Mouse (Mus musculus) neural tube, embryonic 15.5 days (tissue): ENCODE results near the gene Isl2. TPM values are rescaled to one million over a fixed set of nuclear protein-coding genes. Genes with fewer than 3 reads are reported as not detected.

Experiments
- ATAC-seq: fragments of 200-750 bp; cut with Nextera tagmentation; 2 replicates; pipeline ENCODE4 v1.8.0; 2017; ENCODE audit warnings: mild to moderate bottlenecking, moderate TSS enrichment, moderate library complexity; ENCODE audit not compliant: low FRiP score
- H3K27ac ChIP-seq: fragments of 300-500 bp; sonication (generic); replicated peaks from 2 replicates; pipeline ENCODE4 v1.5.1; 2015; ENCODE audit warnings: mild to moderate bottlenecking, inconsistent platforms
- H3K27me3 ChIP-seq: fragments of 300-500 bp; sonication (generic); replicated peaks from 2 replicates; pipeline ENCODE4 v1.6.1; 2015; ENCODE audit warnings: inconsistent platforms
- H3K36me3 ChIP-seq: fragments of 300-500 bp; sonication (generic); 2 replicates; pipeline ENCODE4 v1.6.1; 2015; ENCODE audit warnings: inconsistent platforms
- H3K4me1 ChIP-seq: fragments of 300-500 bp; sonication (generic); 2 replicates; pipeline ENCODE4 v1.6.1; 2015; ENCODE audit warnings: inconsistent platforms
- H3K4me2 ChIP-seq: fragments of 300-500 bp; sonication (generic); 2 replicates; pipeline ENCODE4 v1.6.1; 2015; ENCODE audit warnings: inconsistent platforms, mild to moderate bottlenecking, moderate library complexity
- H3K4me3 ChIP-seq: fragments of 300-500 bp; sonication (generic); replicated peaks from 2 replicates; pipeline ENCODE4 v1.5.1; 2015; ENCODE audit warnings: mild to moderate bottlenecking, inconsistent platforms
- H3K9ac ChIP-seq: fragments of 300-500 bp; sonication (generic); replicated peaks from 2 replicates; pipeline ENCODE4 v1.6.1; 2015; ENCODE audit warnings: mild to moderate bottlenecking, inconsistent platforms
- H3K9me3 ChIP-seq: fragments of 300-500 bp; sonication (generic); replicated peaks from 2 replicates; pipeline ENCODE4 v1.6.1; 2016; ENCODE audit warnings: inconsistent platforms
- WGBS: fragments of 180-500 bp; shearing (Covaris S2); methylation state at CpG from one replicate; pipeline ENCODE4 v1.1.7; 2015; ENCODE audit warnings: mixed read lengths; 5-methylcytosine and 5-hydroxymethylcytosine counted together
- polyA plus RNA-seq: library from polyadenylated mRNA; unstranded; fragments of >200 nt; fragmentation: Nextera tagmentation; extraction: Ambion mirVana; gene quantifications from 2 replicates; pipeline ENCODE4 v1.2.1, GENCODE M21; 2015

Isl2 gene
- polyA plus RNA-seq, 1 experiment from 2014 or later, result 18.0 TPM

DNA sequence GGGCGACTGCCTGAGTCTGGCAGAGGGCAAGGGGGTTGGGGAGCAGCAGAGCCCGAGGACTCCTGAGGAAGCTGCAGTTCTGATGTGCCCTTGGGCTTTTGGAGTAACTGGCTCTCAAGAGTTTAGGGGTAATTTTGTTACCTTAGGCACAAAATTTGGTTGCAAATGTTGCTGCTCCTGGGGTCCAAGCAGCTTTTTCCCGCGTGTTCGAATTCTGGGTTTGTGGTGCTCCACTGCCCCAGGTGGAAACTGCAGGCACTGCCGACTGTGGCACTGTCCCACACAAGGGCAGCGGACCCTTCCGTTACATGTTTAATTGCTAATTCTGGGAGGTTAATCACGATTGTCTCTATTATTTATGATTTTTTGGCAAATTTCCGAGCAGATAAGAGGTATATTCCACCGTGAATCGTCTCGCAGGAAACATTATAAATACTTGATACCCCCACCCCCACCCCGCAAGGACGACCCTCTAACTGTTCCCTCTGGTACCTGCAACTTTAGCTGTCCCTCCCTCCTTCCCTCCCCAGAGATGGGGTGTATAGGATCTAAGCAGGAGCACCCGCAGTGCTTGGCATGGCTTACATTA, 10.9 kb downstream of the Isl2 start:
- Histone ChIP-seq H3K36me3 (no peaks in the 10 kb centered on the region), H3K27me3 (peaks cover 71% of the 10 kb centered on the region), H3K4me3 (no peak overlapping the region), H3K27ac (no peak overlapping the region), H3K4me1 (peaks cover 16% of the 10 kb centered on the region), H3K4me2 (peak overlapping the region; percentile 23), H3K9me3 (no peaks in the 10 kb centered on the region), H3K9ac (no peak overlapping the region)
- no peak for ATAC-seq
- WGBS, result 9% methylated on average over 16 of the region's 16 CpGs

DNA sequence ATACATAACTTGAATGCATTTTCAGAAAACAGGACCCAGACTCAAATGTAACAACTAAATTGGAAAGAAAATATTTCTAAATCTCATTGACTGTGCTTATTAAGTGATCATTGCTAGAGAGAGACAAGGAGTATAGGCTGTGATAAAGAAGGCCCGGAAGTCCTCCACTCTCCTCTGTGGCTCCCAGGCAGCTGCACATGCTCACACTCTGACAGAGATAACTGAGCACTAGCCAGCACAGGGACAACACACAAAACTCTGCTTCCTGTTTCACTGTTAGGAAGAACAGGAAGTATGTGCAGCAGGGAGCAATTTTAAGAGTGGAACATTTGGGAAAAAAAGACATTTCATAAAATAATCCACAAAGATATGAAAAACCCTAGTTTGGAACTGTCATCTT, 16.5 kb downstream of the Isl2 start:
- H3K4me2 ChIP-seq, result no peak overlapping the region
- H3K4me3 ChIP-seq, result no peak overlapping the region
- H3K4me1 ChIP-seq, result no peaks in the 10 kb centered on the region
- 76% methylated on average over 1 of the region's 1 CpGs for WGBS
- H3K9ac ChIP-seq, result no peak overlapping the region
- H3K36me3 ChIP-seq, result no peaks in the 10 kb centered on the region
- H3K9me3 ChIP-seq, result no peaks in the 10 kb centered on the region
- H3K27ac ChIP-seq, result no peak overlapping the region
- peaks cover 17% of the 10 kb centered on the region for H3K27me3 ChIP-seq
- ATAC-seq, result no peak

DNA sequence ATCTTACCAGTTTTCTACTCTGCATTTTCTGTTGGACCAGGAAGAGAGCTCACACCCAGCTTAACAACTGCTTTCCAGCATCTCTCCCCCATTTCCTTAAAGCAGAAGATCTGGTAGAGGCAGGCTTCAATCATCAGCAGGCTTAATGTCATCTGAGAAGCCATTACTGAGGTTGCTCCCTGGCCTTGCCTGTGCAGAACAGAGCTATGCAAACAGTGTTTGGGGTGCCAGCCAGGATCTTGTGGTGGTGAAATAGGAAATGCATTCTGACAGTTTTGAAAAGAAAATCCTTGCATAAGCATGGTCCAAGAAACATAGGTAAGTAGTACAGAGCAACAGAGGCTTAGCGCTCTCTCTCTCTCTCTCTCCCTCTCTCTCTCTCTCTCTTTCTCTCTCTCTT, 22.5 kb downstream of the Isl2 start:
- no peak for ATAC-seq
- no peaks in the 10 kb centered on the region for H3K27me3 ChIP-seq
- WGBS, result 94% methylated on average over 1 of the region's 1 CpGs
- H3K4me3 ChIP-seq, result no peak overlapping the region
- no peaks in the 10 kb centered on the region for H3K4me1 ChIP-seq
- H3K9me3 ChIP-seq, result no peaks in the 10 kb centered on the region
- no peak overlapping the region for H3K27ac ChIP-seq
- no peaks in the 10 kb centered on the region for H3K36me3 ChIP-seq
- H3K4me2 ChIP-seq, result no peak overlapping the region
- H3K9ac ChIP-seq, result no peak overlapping the region

DNA sequence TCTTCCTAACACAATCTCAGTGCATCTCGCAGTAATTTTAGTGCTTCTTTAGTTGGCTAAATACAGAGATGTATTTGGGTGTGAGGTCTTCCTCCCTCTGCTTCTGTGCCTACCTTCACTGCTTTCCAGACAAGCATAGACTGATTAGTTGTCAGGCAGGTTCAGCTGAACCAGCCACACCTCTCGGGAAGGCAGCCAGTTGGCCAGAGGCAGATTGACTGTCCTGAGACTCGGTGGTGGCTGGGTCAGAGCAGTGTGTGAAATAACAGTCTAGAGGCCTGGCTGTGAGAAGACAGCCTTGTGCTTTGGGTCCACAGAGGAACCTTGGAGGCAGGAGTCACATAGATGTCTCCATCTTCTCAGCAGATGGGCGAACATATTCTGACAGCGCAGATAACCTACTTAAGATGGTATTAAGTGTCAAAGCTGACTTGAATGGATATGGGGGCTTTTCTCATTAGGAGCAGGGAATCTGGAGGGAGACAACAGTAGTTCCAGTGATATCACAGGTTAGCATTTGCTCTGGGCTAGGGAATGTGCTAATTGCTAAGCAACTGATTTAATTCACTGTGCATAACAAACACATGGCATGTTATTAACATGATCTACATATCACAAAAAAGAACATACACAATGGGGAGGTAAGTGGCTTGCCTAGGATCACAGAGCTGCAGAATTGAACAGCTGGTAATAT, 30.1 kb downstream of the Isl2 start:
- Histone ChIP-seq H3K27ac (no peak overlapping the region), H3K9ac (no peak overlapping the region)
- WGBS, result 76% methylated on average over 5 of the region's 5 CpGs

DNA sequence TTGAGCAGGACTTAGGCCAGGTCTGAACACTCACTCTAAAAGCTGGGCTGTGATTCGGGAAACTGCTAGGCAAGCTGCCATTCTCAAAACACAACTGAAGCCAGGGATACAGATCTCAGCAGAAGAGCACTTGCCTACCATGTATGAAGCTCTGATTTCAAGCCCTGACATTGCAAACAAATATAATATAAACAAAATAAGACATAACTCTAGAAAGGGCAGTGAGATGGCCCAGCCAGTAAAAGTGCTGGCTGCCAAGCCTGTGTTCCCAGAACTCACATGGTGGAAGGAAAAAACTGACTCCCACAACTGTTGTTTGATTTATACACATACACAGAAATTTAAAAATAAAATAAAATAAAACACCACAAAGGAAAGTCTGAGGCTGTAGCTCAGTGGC, 32.6 kb downstream of the Isl2 start:
- Histone ChIP-seq H3K4me3 (no peak overlapping the region), H3K4me2 (no peak overlapping the region), H3K36me3 (no peaks in the 10 kb centered on the region), H3K27me3 (no peaks in the 10 kb centered on the region), H3K4me1 (no peaks in the 10 kb centered on the region), H3K27ac (no peak overlapping the region), H3K9ac (no peak overlapping the region), H3K9me3 (no peaks in the 10 kb centered on the region)
- no peak for ATAC-seq
- 94% methylated on average over 1 of the region's 1 CpGs for WGBS

More for the DNA sequence above, 30.1 kb downstream of the Isl2 start:
- H3K9me3 ChIP-seq, result no peaks in the 10 kb centered on the region
- no peak overlapping the region for H3K4me3 ChIP-seq
- H3K36me3 ChIP-seq, result no peaks in the 10 kb centered on the region
- no peaks in the 10 kb centered on the region for H3K27me3 ChIP-seq
- ATAC-seq, result no peak
- no peaks in the 10 kb centered on the region for H3K4me1 ChIP-seq
- H3K4me2 ChIP-seq, result no peak overlapping the region

DNA sequence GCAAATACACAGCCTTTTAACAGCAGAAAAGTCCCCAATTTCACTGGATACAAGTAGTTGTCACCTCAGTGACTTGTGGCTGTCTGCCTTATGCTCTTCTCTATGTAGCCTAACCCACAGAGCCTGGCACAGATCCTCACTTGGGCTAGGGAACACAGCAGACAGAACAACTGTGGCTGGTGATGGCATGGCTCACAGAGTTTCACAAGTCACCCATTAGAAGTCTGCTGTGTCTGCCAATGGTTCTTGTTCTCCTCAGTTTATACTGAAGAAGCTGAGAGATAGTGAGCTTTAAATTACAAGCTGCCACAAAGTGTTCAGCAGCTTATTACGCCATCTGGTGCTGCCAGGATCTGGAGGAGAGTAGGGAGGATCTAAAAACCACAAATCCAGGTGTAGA, 38.1 kb downstream of the Isl2 start:
- Histone ChIP-seq H3K4me2 (no peak overlapping the region), H3K9ac (no peak overlapping the region), H3K27me3 (no peaks in the 10 kb centered on the region), H3K27ac (no peak overlapping the region), H3K4me3 (no peak overlapping the region), H3K36me3 (no peaks in the 10 kb centered on the region), H3K4me1 (no peaks in the 10 kb centered on the region), H3K9me3 (no peaks in the 10 kb centered on the region)
- 75% methylated on average over 1 of the region's 1 CpGs for WGBS
- no peak for ATAC-seq

DNA sequence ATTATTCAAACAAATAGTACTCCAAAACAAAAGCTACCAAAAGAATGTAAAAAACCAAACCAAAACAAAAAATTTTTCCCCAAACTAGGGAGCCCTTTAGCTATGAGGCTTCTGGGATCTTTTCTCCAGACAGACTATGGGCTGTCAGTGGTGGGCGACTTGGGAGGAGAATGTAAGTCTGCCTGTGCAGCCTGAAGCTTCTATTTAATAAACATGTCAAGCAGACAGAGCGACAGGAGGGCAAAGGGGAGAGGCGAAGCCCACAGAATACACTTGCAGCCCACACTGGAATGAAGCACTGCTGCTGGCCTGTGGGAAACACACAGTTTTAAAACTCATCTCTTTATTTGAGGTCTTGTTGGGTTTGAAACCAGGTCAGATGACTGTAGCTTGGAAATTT, 42.9 kb downstream of the Isl2 start:
- Histone ChIP-seq H3K9ac (no peak overlapping the region), H3K4me1 (no peaks in the 10 kb centered on the region), H3K36me3 (peaks cover 7% of the 10 kb centered on the region), H3K9me3 (no peaks in the 10 kb centered on the region), H3K4me2 (no peak overlapping the region), H3K27me3 (no peaks in the 10 kb centered on the region), H3K4me3 (no peak overlapping the region), H3K27ac (no peak overlapping the region)
- 49% methylated on average over 3 of the region's 3 CpGs for WGBS
- ATAC-seq, result no peak

DNA sequence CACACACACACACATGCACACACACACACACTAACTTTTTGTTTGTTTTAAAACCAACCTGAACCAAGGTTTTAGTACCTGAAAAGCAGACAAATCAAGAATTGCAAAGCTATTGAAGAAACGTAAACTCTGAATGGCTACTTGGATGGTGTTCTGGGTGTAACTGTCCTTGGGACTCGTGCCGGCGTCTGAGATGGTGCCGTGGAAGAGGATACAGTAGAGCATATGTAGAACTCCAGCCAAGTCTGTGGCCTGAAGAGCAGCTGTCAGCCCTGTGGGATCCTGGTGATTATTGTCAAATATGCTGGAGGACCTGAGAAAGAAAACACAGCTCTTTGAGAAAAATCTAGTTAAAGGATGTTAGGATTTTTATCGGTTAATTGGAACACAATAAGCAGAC, 47.7 kb downstream of the Isl2 start:
- Histone ChIP-seq H3K4me1 (no peaks in the 10 kb centered on the region), H3K27ac (no peak overlapping the region), H3K4me2 (no peak overlapping the region), H3K36me3 (peaks cover 7% of the 10 kb centered on the region), H3K9ac (no peak overlapping the region), H3K27me3 (no peaks in the 10 kb centered on the region), H3K9me3 (no peaks in the 10 kb centered on the region), H3K4me3 (no peak overlapping the region)
- WGBS, result 93% methylated on average over 6 of the region's 6 CpGs
- ATAC-seq, result no peak

Other genes with a start within 250 kb of the Isl2 start
- 1.4 TPM in 2 replicates for gene Nrg4, start 211.8 kb upstream of the Isl2 start, polyA plus RNA-seq
- 5.0 and 5.4 TPM in 2 replicates for gene Tmem266, start 211.8 kb upstream of the Isl2 start, polyA plus RNA-seq
- gene Etfa, start 26.4 kb upstream of the Isl2 start, polyA plus RNA-seq, result 100 and 139 TPM in 2 replicates